Mouse (Mus musculus) megakaryocyte, embryonic 14.5 days (primary cell): ENCODE data around the gene Vmn2r83.

ENCODE experiments used
- FLI1 ChIP-seq: IDR thresholded peaks from 2 replicates; pipeline ENCODE4 v1.6.1; 2012; ENCODE audit warnings: low read length, inconsistent platforms, mixed read lengths
- GATA1 ChIP-seq: IDR thresholded peaks from 3 replicates; pipeline ENCODE4 v1.6.1; 2012; ENCODE audit warnings: mixed read lengths, low read length, inconsistent platforms, borderline replicate concordance

DNA sequence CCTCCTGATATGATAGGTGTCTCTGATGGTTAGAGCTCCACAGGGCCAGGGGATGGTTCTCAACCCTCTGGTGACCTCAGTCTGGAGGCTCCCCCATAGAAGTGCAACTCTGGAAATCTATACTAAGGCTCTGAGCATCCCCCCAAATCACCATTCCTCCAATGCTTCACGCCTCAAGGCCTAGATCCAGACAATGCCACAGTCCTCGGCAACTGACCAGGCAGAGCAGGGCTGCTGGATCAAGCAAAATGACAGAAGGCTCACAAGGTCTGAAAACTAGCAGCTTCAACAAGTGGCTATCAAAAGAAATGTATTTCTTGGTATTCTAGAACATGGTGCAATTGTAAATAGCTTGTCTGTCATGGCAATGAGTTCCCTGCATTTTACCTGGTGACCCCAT, 69.2 kb downstream of the Vmn2r83 start:
- TF ChIP-seq GATA1 (no peak), FLI1 (no peak)
